Mouse (Mus musculus) cerebellum, adult 9-11 months (tissue): Measurements from ENCODE around the gene Marveld1.

Source experiments
- DNase-seq: peaks from one replicate; pipeline ENCODE4 v3.0.0; 2022

Gene Marveld1

DNA sequence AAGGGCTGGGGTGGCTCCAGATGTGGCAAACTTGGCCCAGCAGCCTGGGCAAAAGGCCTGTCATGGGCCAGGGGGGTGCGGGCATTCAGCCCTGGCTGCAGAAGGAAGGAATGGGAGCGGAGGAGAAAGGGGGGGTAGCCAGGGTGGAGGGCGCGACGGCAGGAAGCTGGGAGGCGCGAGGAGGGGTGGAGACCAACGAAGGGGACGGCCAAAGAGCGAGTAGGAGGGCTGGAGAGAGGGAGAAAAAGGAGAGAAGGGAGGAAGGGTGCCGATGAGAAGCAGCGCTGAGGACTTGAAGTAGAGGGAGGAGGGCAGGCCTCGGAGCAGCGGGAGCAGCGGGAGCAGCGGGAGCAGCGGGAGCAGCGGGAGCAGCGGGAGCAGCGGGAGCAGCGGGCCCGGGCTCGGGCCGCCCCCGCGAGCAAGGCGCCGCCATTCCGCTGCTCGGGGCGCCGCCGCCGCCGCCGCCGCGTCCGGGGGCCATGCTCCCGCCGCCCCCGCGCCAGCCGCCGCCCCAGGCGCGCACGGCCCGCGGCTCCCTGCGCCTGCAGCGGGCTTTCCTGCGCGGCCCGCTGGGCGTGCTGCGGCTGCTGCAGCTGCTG, at the start of gene Marveld1:
Gene Marveld1, plus strand, starts transcription at position 231 of the 599 bp plus-strand sequence.
- peak; percentile 72 for DNase-seq

DNA sequence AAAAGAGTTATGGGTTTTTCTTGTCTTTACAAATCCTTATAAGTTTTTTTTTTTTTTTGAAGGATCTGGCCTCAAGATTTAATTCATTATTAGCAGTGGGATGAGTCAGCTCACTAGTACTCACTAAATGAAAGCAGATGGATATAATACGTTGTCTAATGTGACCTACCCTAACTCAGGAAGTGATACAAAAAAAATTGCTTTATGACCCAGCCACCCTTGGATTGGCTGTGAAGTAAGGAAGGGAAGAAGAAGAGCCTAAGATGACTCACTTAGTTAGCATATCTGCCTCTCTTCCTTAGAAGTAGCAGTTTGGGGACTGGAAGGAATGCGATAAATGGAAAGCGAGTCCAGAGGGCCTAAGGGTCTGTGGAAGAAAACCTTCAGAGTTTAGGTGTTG, 47.8 kb upstream of the Marveld1 start:
- DNase-seq, result no peak

DNA sequence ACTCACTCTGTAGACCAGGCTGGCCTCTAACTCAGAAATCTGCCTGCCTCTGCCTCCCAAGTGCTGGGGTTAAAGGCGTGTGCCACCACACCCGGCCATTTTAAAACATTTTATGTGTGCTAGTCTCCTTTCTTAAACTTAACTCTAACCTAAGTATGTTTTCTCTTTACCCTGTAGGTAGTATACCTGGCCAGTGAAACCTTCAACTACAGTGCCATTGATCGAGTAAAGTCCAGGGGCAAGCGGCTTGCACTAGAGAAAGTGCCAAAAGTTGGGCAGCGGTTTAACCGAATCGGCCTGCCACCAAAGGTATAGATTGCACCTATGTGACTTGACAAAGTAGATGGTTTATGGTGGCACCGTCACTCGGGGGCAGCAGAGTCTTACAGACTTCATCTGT, 42.5 kb upstream of the Marveld1 start:
- DNase-seq, result no peak

DNA sequence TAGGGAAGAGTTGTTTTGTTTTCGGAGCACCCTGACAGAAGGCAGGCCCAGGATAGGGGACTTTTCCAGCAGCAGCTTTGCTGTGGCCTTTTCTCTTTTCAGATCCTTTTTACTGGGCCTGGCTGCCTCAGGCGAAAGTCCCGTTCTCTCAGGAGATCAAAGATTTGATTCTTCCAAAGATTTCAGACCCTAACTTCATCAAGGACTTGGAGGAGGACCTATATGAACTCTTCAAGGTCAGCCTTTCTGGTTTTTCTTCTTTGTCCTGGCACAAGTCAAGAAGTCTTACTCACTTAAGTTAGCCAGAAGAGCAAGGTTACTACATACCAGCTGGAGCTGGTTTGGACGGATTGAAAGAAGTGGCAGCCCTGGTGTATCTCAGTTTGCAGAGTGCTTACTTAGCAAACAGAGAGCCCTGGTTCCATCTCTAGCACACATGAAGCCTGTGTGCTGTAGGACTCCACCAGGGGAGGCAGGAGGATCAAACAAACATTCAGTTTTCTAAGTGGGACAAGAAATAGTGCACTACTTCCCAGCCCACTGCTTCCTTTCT, 31.3 kb upstream of the Marveld1 start:
- DNase-seq, result no peak

DNA sequence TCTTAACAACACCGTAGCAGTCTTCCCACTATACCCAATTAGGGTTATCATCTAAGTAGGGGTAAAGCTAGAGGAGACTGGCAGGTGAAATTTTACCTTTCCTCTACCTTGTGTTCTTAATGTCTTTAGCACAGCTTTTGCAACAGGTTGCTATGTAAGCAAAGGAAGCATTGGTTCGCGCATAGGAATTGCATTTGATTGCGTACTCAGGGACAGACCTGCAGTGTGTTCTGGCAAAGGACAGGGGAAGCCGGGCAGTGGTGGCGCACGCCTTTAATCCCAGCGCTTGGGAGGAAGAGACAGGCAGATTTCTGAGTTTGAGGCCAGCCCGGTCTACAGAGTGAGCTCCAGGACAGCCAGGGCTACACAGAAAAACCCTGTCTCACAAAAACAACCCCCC, 29.1 kb upstream of the Marveld1 start:
- DNase-seq, result no peak

DNA sequence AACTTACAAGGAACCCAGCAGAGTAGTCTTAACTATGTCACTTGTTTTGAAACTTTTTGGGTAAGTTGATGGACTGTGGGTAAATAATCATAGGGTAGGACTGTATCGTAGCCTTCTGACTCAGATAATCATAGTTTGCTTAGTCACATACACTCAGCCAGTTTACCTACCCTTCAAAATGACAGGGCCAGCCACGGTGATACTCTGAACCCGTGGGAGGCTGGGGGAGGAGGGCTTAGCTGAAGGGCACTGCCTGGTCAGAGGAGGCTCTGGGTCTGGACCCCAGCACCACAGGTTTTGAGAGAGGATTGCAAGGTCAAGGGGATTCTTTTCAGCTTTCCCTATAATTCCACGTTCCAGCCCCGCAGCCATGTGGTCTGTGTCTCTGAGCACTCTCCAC, 28.6 kb upstream of the Marveld1 start:
- DNase-seq, result no peak

DNA sequence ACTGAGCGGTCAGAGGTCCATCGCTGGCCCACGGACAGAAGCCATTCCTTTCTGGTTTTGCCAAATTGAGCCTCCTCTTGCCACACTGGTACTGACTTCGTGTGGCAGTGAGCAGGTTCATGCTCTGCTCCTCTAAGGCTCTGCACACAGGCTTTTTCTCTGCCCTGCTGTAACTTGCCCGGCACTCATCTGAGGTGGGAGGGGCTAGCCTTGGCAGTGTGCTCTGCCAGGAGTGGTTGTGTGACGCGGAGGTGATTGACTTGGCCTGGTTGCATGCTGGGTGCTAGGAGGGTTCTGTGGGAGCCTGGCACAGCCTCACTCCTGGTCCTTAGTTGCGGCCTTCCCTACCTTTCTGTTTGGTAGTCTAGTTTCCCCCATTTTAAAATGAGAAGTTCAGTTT, 26.7 kb upstream of the Marveld1 start:
- DNase-seq, result no peak

DNA sequence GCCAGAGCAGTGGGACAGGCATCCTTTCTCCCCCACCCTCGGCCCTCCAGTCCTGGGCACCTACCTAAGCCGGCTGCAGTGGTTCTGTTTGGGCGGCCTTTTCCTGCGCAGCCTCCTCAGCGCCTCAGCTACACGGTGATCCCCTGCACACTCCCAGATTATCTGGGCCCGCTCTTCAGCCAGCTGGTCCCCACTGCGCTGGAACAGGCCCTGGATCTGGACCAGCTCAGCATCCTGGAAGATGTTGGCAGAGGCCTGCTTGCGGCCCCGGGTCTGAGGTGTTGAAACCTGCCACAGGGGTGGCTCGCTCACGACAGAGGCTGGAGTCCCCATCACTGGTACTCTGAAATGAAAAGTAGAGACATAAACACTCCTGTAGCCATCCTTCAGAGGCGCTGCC, 22.5 kb upstream of the Marveld1 start:
- DNase-seq, result peak; percentile 40

DNA sequence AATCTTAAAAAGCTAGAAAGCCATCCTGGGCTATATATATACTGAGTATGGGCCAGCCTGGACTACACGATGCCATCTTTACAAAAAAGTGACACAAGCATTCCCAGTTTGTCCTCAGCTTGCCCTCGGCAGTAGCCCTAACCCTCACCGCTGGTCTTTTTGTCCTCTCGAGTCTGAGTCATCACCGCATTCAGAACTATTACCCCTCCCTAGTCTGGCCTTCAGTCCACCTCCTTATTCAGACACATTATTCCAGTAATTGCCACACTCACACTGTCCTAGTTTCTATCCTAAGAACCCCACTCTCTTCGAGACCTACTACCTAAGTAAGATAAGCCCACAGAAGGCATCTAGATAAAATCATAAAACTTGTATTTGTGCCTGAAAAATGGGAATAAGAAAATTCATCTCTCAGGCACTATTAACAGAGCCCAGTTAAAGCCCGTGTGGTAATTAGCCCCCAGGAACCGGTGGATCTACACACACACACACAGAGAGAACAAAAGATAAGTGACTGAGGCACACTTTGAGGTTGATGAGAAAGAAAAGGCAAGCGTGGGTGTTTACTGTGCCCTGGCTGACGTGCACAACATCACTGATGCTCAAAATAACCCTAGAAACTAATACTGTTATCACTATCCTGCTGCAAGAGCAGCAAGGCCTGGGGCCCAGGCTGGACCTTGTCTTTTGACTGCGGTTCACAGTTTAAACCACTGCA, 21.5 kb upstream of the Marveld1 start:
- no peak for DNase-seq

DNA sequence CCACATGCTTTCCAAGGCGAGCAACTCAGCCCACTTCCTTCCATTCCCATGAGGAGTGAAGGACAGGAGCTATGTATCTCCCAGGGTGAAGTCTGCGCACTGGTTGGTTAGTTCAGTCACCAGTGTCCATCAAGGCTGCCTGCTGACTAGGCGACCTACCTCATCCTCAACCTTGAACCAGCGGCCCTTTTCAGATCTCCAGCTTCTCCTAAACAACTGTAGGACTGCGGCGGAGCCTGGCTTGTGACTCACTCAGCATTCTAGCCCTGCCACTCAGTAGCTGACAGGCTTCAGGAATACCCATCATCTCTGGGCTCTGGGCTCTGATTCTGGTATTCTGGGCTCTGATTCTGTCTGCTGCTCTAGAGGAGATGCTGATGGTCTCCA, 21.0 kb upstream of the Marveld1 start:
- no peak for DNase-seq

DNA sequence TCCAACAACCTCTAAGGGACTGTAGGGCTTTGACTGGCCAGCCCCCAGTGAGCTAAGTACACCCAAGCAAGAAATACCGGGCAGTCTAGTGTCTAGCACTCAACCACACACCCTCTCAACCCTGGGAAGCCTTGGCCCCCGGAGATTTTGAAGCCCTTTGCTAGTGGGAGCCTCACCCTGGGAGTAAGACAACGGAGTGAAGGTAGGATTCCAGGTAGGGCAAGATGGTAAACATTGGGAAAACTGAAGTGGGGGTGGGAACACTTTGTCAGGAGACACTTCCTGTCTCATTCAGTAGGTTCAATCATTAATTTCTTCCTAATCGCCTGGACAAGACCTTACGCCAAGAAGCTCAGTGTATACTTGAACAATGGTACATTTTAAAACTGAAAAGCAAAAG, 20.2 kb upstream of the Marveld1 start:
- DNase-seq, result peak; percentile 40

DNA sequence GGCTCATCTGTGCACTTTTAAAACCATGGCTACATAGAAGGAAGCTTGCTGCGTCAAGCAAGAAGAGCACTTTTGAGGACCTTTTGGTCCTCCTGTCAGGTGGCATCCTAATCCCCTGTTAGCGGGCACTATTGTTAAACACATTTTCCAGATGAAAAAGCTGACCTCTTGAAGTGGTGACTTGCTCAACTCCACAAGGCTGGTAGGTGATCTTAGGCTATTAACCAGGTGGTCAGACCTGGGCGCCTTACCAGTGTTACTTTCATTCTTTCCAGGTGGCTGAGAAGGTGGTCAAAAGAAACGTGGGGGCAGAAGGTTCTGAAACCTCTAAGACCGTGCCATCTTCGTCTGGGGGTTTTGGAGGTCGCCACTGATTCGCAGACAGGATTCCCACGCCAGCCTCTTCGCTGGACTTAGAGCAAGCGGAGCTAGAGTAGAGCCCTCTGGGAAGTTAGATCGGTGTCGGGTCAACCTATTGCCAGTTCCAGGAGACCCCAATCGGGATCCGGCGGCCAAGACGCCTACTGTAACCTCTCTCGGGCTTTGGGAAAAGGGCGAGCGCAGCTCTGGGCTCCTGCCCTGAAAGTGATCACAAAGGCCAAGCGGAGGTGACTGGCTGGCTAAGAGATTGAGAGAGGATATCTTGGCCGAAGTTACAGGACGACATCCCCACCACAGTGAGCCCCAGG, 19.0 kb upstream of the Marveld1 start:
- no peak for DNase-seq

DNA sequence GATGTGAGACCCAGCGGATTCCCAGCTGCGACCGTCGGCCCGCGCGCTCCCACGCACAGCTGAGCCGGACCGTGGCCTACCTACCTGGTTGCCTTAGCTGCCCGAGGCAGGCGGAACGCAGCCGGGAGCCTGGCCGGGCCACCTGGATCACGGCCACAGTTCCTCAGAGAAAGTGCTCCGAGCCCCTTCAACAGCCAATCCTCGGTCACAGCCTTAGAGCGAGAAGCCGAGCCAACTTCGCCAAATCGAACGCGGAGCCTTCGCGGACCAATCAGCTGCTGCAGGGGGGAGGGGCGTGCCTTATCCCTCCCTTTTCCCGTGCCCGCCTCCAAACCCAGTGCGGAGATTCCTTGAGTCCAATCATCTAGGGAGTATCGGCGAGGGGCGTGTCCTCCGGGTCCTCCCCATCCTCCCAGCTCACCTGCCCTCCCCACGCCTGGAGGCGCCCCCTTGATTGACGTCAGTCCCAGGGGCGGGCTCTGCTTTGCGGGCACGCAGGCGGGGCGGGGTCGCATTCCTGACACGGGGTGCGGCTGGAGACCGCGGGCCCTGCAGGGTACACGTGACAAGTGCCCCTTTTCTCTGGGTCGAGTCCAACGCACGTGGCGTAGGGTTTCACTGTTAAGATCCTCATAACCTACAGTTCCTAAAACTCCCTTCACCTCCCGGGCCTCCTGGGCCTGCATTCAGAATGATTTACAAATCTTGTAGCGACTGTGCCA, 18.3 kb upstream of the Marveld1 start, which contains the start of gene Avpi1:
Gene Avpi1, minus strand, starts transcription at position 273 of the 722 bp plus-strand sequence.
- peak; percentile 100 for DNase-seq

DNA sequence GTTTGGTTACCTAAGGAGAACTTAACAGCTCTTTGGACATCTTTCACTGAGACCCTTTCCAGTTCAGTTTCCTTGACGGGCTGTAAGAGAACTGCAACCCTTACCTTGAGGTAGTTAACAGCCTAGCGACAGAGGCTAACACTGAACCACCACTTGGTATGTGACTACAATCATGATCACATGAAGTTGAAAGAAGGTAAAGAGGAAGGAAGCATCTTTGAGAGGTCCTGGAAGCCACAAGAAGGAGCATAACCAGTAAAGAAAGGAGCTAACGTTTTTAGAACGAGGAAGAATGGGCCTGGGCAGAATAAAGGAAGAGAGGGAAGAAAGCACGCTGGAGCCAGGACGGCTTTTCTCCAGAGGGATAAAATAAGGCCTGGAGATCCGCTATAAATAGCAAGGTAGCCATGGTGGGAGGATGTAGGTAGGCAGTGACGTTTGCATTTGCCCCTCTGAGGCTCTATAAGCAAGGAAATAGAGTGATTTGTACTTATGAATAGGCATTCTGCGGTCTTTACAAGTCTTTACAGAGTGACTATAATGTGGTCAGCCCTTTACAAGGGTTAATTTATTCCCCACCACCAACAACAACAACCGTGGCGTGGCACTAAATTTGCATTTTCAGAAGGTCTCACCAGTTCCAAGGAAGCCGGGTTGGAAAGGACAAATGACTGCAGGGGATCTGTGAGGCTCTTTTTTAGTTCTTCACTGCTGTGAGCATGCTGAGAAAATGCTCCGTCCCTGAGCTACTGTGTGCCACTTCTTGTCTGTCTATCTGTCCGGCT, 17.5 kb upstream of the Marveld1 start:
- peak; percentile 42 for DNase-seq

DNA sequence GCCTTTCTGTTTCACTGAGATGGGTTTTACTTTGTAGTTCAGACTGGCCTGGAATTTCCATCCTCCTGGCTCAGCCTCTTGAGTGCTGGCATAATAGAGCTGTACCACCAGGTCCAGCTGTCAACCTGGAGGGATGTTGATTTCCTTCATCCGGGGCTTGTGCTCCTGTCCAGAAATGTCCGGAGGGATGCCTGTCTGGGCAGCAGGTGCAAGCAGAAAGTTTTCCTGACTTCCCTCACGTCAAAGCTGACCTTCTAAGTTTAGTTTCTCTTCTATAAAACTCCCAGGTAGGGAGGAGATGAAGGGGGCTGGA, 16.9 kb upstream of the Marveld1 start:
- DNase-seq, result no peak

DNA sequence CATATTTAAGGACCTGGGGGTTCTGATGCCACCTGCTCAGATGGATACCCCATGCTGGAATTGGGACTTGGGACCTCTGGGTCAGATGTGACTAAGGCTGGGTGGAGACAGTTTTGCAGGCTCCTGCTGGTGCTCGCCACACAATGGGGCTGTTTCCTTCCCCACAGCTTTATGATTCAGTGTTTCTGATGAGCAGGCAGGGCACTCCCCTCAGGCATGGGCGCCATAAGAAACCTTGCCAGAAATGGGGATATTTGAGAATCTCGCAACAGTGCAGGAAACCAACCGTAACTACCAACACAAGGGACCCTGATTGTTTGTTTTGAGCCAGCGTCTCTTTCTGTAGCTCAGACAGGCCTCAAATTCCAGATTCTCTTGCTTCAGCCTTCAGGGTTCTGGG, 16.1 kb upstream of the Marveld1 start:
- DNase-seq, result peak; percentile 40

DNA sequence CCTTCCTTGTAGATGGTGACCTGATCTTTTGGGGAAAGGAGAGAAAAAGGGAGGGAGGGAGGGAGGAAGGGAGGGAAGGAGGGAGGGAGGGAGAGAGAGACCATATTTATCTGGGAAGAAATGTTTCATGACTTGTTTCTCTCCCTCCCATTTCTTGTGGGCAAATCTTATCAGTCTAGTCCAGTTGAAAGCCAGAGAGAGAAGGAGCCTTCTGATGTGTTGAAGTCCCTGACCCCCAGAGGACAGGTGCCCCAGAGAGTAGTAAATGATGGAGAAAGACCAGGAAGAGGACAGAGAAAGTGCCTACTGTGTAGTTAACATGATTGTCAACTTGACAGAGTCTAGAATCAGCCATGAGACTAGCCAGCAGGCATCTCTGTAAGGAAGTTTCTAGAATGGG, 12.1 kb upstream of the Marveld1 start:
- no peak for DNase-seq

DNA sequence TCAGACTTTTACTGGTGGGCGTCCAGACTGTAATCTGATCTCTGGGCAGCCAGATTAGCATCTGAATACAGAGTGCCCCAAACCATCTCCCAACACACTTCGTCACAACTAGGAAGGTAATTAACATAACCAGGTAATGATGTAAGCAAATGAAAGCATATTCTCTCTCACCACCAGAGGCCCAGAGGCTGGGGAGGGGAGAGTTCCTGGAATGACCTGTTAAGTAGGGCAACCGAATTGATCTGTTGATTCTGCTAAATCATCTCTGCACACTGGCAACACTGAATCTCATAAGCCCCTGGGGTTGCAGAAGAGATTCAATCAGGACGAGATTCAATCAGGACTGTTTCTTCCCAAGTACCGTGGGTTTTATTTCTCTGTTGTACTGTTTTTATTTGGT, 11.1 kb upstream of the Marveld1 start:
- DNase-seq, result no peak

DNA sequence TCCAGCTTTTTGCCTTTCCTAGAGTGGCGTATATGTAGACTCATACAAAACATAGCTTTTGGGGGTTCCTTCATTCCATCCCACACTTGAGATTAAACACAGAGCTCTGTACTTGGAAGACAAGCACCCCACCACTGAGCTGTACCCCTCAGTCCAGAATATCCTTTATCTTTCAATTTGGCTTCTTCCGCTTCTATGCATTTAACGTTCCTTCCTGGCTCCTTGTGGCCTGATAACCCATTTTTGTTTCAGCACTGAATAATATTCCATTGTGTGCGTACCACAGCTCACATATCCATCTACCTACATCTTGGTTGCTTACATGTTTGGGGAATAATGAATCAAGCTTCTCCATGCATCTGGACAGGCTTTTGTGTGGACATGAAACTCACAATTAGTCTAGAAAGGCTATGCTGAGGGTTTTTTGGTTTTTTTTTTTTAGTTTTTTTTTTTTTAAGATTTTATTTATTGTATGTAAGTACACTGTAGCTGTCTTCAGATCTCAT, 10.0 kb upstream of the Marveld1 start:
- DNase-seq, result no peak

DNA sequence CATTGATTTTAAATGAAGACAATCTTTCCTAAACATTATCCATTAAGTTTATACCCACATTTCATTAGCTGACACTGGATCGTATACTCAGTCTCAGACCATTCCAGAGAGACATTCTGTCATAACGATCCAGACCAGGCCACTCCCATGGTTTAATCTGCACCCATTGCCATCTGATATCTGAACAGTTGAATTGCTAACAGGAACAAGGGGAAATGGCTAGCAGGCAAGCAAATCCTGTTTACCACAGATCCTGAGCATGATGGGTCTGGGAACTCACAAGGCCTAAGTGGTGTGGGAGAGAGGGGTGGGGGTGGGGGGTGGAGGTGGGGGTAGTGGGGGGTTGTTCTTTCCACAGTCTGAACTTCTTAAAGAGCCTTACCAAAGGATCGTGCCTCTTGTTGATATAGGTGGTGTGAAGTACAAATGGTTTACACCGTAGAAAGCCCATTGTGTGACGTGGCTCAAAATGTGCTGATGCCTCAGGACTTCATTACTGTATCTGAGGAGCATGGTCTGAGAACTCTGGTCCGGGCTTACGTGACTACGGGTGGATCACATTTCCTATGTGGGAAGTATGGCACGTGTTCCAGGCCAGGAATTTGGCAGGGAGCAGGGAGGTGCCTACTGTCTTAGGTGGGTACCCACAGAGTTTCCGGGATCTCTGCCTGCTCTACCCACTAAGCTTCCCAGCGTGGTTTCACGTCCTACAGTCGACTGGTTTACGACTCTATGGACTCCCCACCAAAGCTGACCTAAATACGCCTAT, 8.5 kb upstream of the Marveld1 start:
- no peak for DNase-seq

DNA sequence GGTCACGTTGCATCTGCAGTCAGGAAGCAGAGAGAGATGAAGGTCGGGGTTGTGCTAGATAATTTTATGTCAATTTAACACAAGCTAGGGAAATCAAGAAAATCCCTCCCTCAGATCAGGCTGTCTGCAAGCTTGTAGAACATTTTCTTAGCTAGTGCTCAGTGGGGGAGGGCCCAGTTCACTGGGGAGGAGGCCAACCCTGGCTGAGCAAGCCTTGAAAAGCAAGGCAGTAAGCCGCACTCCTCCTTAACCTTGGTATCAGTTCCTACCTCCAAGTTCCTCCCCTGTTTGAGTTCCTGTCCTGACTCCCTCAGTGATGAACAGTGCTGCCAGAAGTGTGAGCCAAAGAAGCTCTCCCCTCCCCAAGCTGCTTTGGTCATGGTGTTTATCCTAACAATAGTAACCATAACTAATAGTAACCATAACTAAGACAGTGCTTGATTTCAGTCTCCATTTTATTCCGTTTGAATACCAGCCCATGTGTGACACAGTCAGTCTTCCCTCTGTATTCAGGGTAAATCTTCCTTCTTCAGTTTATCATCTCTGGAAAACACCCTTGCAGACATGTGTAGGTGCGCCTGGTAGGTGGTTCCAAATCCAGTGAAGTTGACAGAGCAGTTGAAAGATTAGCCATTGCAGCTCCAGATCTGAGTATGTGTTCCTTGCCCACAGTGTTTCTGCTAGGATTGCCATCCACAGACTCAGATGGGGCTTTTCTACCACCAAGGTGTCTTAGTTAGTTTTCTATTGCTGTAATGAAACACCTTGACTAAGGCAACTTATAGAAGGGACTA, 7.3 kb upstream of the Marveld1 start:
- no peak for DNase-seq
